Mouse (Mus musculus) thymus, adult 2 months (tissue): Measurements from ENCODE around the gene Dpf3.

ENCODE experiments used
- CTCF ChIP-seq: fragments of 200-500 bp; IDR thresholded peaks from 2 replicates; pipeline ENCODE4 v1.5.1; 2012; ENCODE audit warnings: mild to moderate bottlenecking, control low read depth, low read length, moderate library complexity, borderline replicate concordance; ENCODE audit not compliant: control insufficient read depth, poor library complexity, insufficient read depth; ENCODE audit errors: extremely low read depth
- POLR2A ChIP-seq: fragments of 200-500 bp; IDR thresholded peaks from 2 replicates; pipeline ENCODE4 v1.6.1; 2012; ENCODE audit warnings: mild to moderate bottlenecking, low read length, control low read depth, moderate library complexity; ENCODE audit not compliant: control insufficient read depth, poor library complexity, insufficient read depth; ENCODE audit errors: extremely low read depth

GRCm38 (mm10) chr12:83535428-83535827, 47.9 kb upstream of the Dpf3 start:
- TF ChIP-seq CTCF (no peak), POLR2A (no peak)
